Mouse (Mus musculus) kidney, postnatal 0 days (tissue): ENCODE measurements at regions not wholly inside any gene's neighbourhood (a gene's known extent, or its start where the extent isn't known, plus 50 kb on each side); places are given as distances from the start of the nearest gene placed in this dataset.
A peak's percentile ranks its signal among the peaks of the same experiment; 100 is the strongest.

ENCODE experiments used
- ATAC-seq: fragments of 200-750 bp; cut with Nextera tagmentation; replicated peaks from 2 replicates; pipeline ENCODE4 v1.8.0; 2017; ENCODE audit warnings: low read depth, moderate number of reproducible peaks, moderate TSS enrichment, moderate library complexity; ENCODE audit not compliant: low FRiP score
- DNase-seq: peaks from one replicate; pipeline ENCODE4 v3.0.0-alpha.2; 2016; ENCODE audit warnings: low spot score
- H3K27ac ChIP-seq: fragments of 300-500 bp; sonication (generic); 2 replicates; pipeline ENCODE4 v1.5.1; 2014; ENCODE audit warnings: mild to moderate bottlenecking
- H3K27me3 ChIP-seq: fragments of 300-500 bp; sonication (generic); 2 replicates; pipeline ENCODE4 v1.6.1; 2014; ENCODE audit warnings: low read length, mixed read lengths; ENCODE audit not compliant: insufficient read depth
- H3K36me3 ChIP-seq: fragments of 300-500 bp; sonication (generic); 2 replicates; pipeline ENCODE4 v1.6.1; 2014; ENCODE audit warnings: low read length, mixed read lengths; ENCODE audit not compliant: insufficient read depth
- H3K4me1 ChIP-seq: fragments of 300-500 bp; sonication (generic); replicated peaks from 2 replicates; pipeline ENCODE4 v1.6.1; 2014; ENCODE audit warnings: antibody characterized with exemption, low read length, mixed read lengths; ENCODE audit not compliant: insufficient read depth
- H3K4me2 ChIP-seq: fragments of 300-500 bp; sonication (generic); 2 replicates; pipeline ENCODE4 v1.6.1; 2014; ENCODE audit warnings: mild to moderate bottlenecking, low read length, moderate library complexity, mixed read lengths
- H3K4me3 ChIP-seq: fragments of 300-500 bp; sonication (generic); replicated peaks from 2 replicates; pipeline ENCODE4 v1.5.1; 2014; ENCODE audit warnings: low read depth, low read length
- H3K9ac ChIP-seq: fragments of 300-500 bp; sonication (generic); 2 replicates; pipeline ENCODE4 v1.6.1; 2014; ENCODE audit warnings: low read depth, low read length
- H3K9me3 ChIP-seq: fragments of 300-500 bp; sonication (generic); replicated peaks from 2 replicates; pipeline ENCODE4 v1.6.1; 2016; ENCODE audit warnings: low read length, inconsistent platforms, mixed read lengths
- CTCF ChIP-seq: IDR thresholded peaks from 2 replicates; pipeline ENCODE4 v1.5.1; 2016; ENCODE audit warnings: antibody characterized with exemption, low read depth, mild to moderate bottlenecking, moderate library complexity
- WGBS: fragments of 180-500 bp; shearing (Covaris S2); extraction: QIAGEN DNeasy Blood & Tissue Kit; methylation state at CpG from one replicate; pipeline ENCODE4 v1.1.7; 2014; 5-methylcytosine and 5-hydroxymethylcytosine counted together

DNA sequence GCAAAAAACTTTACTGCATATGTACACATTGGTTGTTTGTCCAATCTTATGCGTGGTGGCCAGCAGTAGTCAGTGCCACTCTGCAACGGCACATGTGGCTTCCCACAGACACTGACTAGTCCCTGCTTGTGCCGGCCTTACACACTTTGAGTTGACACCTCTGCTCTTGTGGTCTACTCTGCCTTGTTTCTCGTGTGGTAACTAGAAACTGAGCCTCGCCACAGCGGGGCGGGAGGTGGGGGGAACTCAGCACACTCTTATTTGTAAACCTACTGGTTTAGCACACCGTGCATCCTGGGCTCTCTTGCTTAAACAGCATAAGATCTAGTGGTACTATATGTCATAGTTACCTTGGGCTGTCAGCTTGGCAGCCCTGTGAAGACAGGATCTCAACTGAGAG lies 120.6 kb upstream of the Eomes start:
- Histone ChIP-seq H3K4me2 (no peak overlapping the region), H3K9ac (no peak overlapping the region), H3K36me3 (no peaks in the 10 kb centered on the region), H3K27me3 (no peaks in the 10 kb centered on the region), H3K4me1 (no peaks in the 10 kb centered on the region), H3K27ac (no peak overlapping the region), H3K4me3 (no peak overlapping the region), H3K9me3 (no peaks in the 10 kb centered on the region)
- no peak for TF ChIP-seq CTCF
- ATAC-seq (no peak), DNase-seq (no peak)
- 97% methylated on average over 8 of the region's 8 CpGs for WGBS

DNA sequence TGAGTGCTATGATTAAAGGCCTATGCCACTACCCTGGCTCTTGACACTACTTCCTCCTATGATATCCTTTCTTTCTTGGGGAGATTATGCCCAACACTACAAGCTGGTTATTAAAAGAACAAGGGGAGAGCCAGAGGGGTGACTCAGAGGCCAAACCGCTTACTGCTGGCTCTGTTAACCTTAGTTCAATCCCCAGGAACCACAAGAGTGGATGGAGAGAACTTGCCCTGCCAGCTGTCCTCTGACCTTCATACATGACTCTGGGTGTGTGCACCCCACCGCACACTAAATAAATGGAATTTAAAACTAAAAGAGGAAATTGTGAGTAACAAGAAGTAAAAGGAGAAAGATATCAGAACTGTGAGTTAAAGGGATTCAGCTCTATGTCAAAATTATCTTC lies 114.1 kb upstream of the Eomes start:
- H3K9me3 ChIP-seq: no peaks in the 10 kb centered on the region
- H3K27ac ChIP-seq: no peak overlapping the region
- no peak overlapping the region for H3K4me2 ChIP-seq
- no peaks in the 10 kb centered on the region for H3K36me3 ChIP-seq
- no peak overlapping the region for H3K4me3 ChIP-seq
- ATAC-seq (no peak), DNase-seq (no peak)
- H3K27me3 ChIP-seq: no peaks in the 10 kb centered on the region
- H3K9ac ChIP-seq: no peak overlapping the region
- no peak for TF ChIP-seq CTCF
- WGBS: 89% methylated on average over 2 of the region's 2 CpGs
- no peaks in the 10 kb centered on the region for H3K4me1 ChIP-seq

DNA sequence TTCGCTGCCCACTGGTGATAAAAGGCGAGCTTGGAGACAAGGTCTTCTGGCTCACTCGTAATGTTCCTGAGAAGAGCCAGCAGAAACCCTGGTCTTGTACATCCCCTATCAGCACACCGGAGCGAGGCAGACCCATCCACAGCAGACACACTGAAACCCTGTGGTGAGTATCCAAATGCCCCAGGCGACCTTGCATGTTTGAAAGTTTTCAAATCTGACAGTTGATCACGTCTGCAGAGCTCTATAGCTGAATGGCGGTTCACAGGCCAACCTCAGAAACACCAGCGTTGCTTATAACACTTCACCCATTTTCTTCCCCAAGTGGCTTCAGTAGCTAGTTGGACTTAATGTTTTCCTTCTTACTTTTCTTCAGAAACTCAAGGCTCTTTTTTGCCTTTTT lies 112.6 kb upstream of the Eomes start:
- no peak overlapping the region for H3K4me3 ChIP-seq
- H3K36me3 ChIP-seq: no peaks in the 10 kb centered on the region
- DNase-seq (no peak), ATAC-seq (no peak)
- H3K27ac ChIP-seq: no peak overlapping the region
- 78% methylated on average over 9 of the region's 9 CpGs for WGBS
- no peaks in the 10 kb centered on the region for H3K27me3 ChIP-seq
- TF ChIP-seq CTCF: no peak
- H3K9me3 ChIP-seq: no peaks in the 10 kb centered on the region
- H3K4me2 ChIP-seq: no peak overlapping the region
- no peak overlapping the region for H3K9ac ChIP-seq
- H3K4me1 ChIP-seq: no peaks in the 10 kb centered on the region

DNA sequence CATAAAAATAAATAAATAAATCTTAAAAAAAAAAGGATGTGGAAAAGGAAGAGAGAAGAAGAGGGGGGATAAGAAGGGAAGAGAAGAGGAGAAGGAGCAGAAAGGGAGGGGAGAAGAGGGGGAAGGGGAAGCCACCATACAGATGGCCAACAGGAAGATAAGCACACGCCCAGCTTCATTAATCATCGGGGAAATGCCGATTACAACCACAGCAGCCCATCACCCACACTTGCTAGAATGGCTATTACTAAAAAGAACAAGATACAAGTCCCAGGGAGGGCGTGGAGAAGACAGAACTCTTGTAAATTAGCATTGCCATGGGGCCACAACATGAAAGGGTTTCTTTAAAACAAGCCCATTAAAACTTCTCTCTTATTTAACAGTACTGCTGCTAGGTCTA lies 110.7 kb upstream of the Eomes start:
- no peak for ATAC-seq
- Histone ChIP-seq H3K36me3 (no peaks in the 10 kb centered on the region), H3K27me3 (no peaks in the 10 kb centered on the region), H3K4me3 (no peak overlapping the region), H3K9ac (no peak overlapping the region), H3K9me3 (no peaks in the 10 kb centered on the region), H3K27ac (no peak overlapping the region), H3K4me2 (no peak overlapping the region), H3K4me1 (no peaks in the 10 kb centered on the region)
- WGBS: 71% methylated on average over 4 of the region's 4 CpGs
- TF ChIP-seq CTCF: no peak
- no peak for DNase-seq

- TF ChIP-seq CTCF: no peak
- no peak overlapping the region for H3K4me3 ChIP-seq
- no peaks in the 10 kb centered on the region for H3K4me1 ChIP-seq
- no peaks in the 10 kb centered on the region for H3K27me3 ChIP-seq
- no peak for ATAC-seq
- no peak overlapping the region for H3K9ac ChIP-seq
- no peak overlapping the region for H3K27ac ChIP-seq
- no peak overlapping the region for H3K4me2 ChIP-seq
- 43% methylated on average over 6 of the region's 6 CpGs for whole genome bisulfite sequencing
- no peaks in the 10 kb centered on the region for H3K36me3 ChIP-seq
- H3K9me3 ChIP-seq: no peaks in the 10 kb centered on the region
- DNase-seq: peak; percentile 53
These were observed 107.4 kb upstream of the Eomes start for GRCm38 (mm10) chr9:118370581-118370980.

DNA sequence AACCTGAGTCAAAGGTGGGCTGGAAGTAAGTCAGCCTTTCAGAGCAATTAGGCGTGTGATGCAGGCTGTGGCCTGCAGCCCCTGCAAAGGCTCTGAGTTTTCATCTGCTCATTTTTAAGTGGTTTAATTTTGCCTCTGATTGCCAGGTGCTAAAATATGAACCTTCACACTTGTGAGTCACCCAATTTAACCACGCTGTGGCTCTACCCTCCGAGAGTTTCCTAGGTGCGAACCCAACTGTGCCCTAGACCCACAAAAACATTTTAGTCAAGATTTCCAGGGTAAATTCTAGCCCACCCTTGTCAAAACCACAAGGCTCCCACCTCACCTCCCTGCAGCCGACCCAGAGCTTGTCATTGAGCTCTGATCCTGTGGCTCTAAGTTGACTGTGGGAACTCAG lies 103.3 kb upstream of the Eomes start:
- no peaks in the 10 kb centered on the region for H3K27me3 ChIP-seq
- DNase-seq (no peak), ATAC-seq (no peak)
- no peak overlapping the region for H3K9ac ChIP-seq
- WGBS: 81% methylated on average over 5 of the region's 5 CpGs
- H3K27ac ChIP-seq: no peak overlapping the region
- no peak overlapping the region for H3K4me2 ChIP-seq
- TF ChIP-seq CTCF: no peak
- H3K4me3 ChIP-seq: no peak overlapping the region
- no peaks in the 10 kb centered on the region for H3K4me1 ChIP-seq
- H3K36me3 ChIP-seq: no peaks in the 10 kb centered on the region
- H3K9me3 ChIP-seq: no peaks in the 10 kb centered on the region

- Histone ChIP-seq H3K27ac (no peak overlapping the region), H3K27me3 (no peaks in the 10 kb centered on the region), H3K9me3 (no peaks in the 10 kb centered on the region), H3K4me1 (no peaks in the 10 kb centered on the region), H3K4me2 (no peak overlapping the region), H3K36me3 (no peaks in the 10 kb centered on the region), H3K4me3 (no peak overlapping the region), H3K9ac (no peak overlapping the region)
- ATAC-seq: no peak
- TF ChIP-seq CTCF: no peak
- WGBS: 16% methylated on average over 6 of the region's 6 CpGs
- DNase-seq: no peak
These were observed 99.0 kb upstream of the Eomes start for GRCm38 (mm10) chr9:118379055-118379454.
